Mouse (Mus musculus) gastrocnemius, adult 8-10 months (tissue): ENCODE results near the gene Adam12. TPM values are rescaled to one million over a fixed set of nuclear protein-coding genes. Genes with fewer than 3 reads are reported as not detected.
A peak's percentile ranks its signal among the peaks of the same experiment; 100 is the strongest.

ENCODE experiments used
- DNase-seq, 2 experiments: peaks; one replicate each; pipeline ENCODE4 v3.0.0; 2022; ENCODE audit warnings: low spot score in 2 of 2
- total RNA-seq, 4 experiments: library from RNA; stranded (reverse); gene quantifications; 2 replicates each; pipeline ENCODE4 v1.2.4; 2022

The Adam12 gene
- total RNA-seq, 4 experiments from 2014 or later: 0.19 to 0.44 (median 0.40) TPM; not detected in 1

DNA sequence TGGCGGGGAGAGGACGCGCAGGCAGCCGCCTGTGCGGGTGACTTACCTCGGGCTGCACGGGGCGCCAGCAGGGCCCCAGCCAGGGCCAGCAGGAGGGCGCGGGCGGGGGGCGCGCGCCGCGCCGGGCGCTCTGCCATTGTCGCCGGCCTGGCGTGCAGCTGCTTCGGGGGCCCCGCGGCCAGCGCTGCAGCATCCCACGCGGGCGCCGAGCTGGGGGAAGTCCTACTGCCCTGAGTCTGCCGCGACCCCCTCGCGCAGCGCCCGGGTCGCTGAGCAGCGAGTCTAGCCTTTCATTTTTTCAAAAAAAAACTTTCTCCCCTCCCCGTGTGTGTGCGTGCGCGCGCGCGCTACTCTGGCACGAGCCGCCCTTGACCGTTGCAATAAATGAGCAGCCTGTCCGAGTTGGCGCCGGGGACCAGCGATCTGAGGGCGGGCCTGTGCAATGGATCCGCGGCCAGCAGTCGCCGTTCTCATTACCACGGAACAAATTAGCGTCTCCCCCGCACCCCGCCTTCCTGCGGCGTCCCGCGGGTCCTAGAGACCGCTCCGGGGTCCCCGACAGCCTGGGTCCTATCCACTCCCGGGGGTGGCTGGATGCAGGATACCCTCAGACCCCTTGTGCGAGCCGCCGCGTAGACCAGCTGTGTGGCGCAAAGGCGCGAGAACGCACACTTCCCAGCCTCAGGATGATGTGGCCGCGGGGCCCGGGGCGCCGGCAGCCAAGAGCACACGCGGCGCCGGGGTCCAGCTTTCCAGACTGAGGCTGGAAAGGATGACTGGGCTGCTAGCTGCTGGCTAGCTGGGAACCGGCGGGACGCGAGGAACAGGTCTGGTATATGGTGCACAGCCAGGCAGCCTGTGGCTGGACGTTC is 7.0 kb downstream of the Adam12 start:
- peak in 1 of 2 experiments; percentile 17 for DNase-seq

DNA sequence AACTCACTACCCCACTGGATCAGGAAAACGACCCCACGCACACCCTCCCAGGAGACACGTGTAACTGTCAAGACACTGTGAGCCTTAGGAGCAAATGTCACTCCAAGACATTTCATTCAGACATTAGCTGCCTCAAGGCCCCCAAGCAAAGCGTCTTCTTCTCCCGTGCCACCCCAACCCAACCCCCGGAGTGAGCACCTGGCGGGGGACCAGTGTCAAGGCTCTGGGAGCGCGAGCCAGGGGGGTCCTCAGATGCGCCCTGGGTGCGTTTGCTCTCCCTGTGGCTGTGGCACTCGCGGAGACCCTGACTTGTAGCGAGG is 7.6 kb downstream of the Adam12 start:
- no peak for DNase-seq

DNA sequence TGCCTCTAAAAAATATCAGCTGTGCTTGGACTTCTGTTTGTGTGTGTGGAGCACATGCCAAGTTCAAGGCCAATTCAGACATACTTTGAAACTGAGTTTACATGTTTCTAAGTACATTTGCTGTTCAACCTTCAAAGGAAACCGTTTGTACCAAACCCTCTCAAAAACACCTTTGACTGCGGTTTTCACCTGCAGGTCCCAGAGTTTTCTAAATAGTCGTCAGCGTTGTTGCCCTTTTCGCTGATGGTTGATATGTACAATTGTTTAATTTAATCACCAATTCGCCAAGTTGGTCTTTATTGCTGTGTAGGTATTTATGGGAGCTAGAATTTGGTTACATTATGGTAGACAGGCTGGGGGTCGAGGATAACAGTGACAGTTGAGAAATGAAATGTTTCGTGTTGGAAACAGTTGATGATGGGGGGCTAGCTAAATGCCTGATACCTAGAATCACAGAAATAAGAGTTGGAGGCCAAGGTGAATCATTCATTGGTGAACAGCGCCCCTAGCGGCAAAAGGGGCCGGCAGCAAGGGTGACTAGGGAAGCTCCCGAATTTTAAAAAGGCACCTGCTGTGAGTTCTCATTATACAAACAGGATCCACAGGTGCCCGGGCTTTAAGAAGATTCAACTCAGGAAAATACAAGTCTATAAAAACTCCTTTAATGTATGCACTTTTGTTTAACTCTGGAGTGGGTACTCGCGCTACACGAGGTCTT is 8.3 kb downstream of the Adam12 start:
- DNase-seq: peak; percentile 32 to 46

DNA sequence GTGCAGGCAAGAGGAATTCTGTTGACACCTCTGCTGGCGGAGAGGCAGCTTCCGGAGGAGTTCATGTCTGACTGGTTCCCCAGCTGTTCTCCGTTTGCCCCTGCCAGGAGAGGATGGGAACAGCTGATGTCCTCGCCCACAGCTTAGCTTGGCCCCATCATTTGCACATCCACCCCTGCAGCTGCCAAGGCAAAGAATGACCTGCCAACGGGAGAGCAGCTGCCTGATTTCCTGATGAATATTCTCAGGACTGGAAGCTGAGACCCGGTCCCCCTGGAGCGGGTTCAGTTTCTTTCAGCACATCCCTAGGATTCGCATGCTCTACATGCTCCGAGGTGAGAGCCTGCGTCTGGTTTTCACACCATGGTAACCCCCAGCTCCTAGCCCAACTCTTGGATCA is 24.0 kb downstream of the Adam12 start:
- peak in 1 of 2 experiments; percentile 30 for DNase-seq

DNA sequence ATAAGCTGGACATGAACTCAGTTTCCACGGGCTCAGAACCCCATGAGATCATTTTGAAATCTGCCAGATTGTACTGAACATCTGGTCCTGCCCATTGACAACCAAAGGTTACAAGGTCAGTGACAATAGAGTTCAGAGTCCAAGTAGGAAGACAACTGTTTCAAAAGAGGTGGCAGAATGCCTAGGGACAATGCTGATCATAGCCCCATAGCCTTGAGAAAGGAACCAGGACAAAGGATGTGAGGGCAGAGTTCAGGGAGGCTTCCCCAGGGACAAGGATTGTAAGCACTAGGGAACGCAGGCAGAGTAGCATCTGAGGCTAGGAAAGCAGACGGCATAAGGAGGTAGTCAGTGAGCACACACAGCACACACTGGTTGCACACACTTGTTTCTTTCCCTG is 38.9 kb downstream of the Adam12 start:
- DNase-seq: no peak

DNA sequence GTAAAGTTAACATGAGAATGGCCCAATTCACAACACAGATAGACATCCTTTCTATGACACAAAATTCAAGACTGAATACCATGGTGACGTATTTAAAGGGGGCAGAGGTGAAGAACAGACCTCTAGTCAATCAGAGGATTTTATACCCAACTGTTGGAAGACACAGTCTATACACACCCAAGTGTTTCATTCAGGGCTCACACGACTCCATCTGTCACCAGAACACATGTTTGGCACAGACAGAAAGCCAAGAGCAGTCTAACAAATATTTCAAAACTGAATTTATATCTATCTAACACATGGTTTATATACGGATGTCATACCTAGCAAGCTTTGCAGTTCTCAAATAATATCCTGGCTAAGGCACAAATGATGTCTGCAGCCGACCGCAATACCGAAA is 41.8 kb downstream of the Adam12 start:
- DNase-seq: no peak

DNA sequence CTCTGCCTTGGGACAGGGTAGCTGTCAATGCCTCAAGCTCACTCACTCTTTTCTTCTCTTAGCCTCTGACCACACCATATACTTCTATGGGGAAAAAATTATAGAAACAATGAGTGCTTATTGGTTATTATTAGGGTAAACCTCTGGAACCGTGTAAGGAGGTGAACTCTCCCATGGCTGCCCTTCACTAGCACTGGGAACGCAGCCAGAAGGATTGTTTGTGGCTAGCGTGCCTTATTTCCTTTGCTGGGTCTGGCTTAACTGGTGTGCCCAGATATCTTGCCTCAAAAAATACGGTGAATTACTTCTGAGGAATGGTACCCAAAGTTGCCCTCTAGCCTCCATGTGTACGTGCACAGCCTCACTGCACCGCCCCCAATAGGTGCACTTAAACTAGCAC is 43.4 kb downstream of the Adam12 start:
- no peak for DNase-seq

DNA sequence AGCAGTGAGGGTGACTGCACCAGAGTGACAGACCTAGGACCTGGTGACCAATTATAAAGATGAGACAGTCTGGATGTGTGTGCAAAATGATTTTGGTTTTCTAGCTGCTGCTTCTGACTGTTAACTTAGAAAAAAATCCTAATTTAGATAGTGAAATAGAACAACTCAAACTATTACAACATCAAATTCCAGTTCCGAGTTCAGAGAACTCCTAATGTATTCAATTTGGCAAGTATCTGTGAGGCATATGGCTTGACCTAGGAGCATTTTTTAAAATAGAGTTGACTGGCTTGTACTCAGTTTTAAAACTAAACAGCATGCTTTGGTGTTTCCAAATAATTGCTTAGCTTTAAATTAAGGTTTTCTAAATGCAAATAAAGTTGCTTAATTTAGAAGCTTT is 44.0 kb downstream of the Adam12 start:
- no peak for DNase-seq

DNA sequence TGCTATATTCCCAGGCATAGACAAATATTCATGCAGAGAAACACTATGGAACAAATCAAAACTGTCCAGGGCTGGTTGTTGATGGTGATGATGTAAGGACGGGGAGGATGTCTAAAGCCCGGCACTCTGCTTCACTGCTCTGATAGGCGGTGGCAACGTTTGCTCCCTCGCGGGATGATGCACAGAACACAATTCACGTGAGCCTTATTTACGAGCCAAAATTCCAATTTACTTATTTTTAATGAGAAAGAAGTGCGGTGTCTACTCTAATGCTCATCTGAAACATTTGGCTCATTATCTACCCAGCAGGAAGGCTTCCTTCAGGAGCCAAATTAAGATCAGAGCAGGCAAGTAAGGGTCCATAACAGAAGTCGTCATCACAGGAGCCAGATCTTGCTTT is 45.4 kb downstream of the Adam12 start:
- no peak for DNase-seq

DNA sequence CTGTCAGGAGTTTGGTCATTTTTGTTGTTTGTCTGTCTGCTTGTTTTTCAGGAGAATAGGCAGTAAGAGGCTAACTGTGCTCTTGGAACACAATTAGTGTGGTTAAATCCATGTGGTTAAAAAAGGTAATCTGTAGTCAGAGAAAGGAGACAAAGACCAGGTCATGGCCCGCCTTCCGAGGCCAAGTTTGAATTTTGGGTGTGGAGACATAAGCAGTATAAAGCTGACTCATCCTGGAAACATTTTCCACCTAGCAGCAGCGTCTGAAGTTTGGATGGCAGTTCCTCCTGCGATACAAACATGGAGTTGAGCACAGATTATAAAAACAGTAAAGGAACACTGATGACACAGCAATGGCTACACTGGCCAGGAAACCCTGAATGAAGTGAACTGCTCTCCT is 46.2 kb downstream of the Adam12 start:
- no peak for DNase-seq

DNA sequence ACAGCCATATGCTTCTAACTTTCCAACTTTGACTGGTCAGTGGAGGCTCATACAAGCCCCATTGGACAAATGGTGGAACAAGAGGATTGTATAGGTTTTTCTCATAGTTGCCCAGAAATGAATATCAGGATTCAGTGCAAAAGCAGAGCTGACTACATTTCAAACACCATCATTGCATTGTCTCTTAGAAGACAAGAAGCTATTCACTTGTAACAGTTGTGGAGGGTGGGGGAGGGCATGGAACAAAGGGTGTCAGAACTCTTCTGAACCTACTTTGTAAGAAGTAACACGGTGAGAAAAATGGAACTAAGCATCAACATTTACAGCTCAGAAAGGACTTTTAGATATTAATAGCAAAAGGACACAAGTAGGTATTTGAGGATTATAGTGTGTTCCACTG is 50.2 kb downstream of the Adam12 start:
- no peak for DNase-seq

DNA sequence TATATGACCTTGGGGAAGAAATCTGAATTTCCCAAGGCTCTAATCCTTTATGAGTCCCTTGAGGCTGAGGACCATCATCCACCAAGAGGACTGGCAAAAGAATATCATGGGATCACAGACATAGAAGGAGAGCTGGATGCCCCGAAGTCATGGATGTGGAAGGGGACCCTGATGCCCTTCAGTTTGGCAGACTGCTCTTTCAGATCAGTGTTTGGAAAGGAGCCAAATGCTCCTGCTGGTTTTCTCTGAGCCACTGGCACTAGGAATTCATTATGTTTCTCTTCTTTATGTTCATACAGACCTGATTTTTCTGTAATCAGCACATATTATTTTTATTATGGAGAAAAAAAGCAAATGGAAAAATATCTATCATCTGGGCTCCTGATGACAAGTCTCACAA is 50.9 kb downstream of the Adam12 start:
- no peak for DNase-seq

DNA sequence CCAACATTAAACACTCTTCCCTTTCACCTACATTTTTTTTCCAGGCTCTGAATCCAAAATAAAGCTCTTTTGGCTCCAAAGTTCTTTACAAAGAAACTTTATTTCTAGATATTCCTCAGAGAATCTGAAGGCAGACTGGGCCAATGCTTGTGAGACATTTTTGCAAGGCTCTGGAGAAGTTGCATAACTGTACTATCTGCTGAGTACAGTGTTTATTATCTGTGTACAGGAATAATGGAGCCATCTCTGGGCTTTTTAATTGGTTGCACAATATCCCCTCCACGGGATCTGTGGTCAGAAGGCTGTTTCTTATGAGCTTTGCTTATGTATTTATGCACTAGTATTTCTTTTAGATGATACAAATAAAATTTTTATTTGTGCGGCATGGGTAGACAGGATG is 54.9 kb downstream of the Adam12 start:
- DNase-seq: no peak

DNA sequence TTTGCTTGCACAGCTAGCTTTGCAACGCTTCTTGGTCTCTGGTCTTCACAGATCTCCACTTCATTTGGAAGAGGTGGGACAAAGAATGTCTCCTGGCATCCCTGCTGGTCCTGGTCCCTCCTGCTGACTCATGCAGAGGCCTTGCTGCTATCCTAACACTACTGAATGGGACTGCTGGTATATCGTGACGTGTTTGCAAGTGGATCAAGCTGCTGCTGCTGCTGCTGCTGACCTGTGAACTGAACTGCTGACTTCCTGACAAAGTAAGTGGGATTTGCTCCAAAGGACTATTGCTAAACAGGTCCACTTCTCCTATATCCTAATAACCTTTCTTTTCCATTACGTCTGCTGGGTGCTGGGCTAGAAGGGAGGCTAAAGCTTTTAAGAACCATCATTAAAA is 56.7 kb downstream of the Adam12 start:
- no peak for DNase-seq

DNA sequence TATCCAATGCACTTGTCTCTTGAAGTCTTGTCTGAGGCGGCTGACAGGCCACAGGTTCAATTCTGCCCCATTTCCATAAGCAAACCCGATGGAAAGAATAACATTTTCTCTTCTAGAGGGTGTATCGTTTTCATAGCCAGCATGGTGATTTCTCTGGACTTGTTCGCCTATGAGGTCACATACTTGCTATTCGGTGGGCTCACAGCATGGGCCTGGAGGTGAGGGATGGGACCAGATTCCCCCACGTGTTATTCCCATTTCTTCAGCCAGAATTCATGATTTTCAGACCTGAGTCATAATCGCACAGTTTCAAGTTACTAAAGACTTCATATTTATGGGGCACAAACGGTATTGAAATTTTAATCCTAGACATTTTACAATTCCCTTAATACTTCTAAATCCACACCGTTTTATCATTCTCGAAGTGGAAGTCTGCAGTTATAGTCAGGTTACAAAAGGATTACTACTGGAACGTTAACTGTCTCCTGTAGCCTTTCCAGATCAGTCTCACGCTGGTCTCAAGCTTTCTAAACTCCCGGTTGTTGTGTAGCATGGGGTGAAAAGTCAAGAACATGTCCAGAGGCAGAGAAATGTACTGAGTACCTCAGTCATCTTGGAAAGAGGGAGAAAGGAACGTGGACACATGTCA is 58.4 kb downstream of the Adam12 start:
- no peak for DNase-seq

DNA sequence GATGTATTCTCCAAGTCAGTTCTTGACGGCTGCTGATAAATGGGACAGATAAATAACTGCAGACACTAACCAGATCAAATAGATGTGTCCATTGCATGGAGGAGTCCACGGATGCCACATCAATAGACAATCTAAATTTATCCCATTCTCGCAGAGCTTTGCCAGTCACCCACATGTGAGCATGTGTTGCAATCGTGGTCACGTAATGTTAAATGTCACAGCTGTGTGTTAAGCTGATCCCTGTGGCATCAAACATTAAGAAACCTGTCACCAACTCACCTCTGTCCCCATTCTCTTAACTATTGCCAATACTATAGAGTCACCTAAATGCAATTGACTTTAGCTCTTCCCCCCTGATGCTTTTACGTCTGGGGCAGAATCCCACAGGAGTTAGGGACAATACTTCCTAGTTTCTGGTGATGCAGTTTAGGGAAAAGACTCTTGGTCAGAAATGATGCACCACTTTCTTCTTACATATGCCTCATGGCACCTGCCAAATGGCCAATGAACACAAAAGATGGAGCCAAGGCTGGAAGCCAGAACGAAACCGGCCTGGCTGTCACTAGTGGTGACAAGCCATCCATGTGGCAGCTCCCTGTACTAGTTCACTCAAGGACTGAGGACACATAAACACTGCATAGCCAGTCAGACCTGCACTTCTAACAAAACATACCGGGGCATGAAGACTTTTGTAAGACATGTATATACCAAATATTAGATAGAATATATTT is 61.6 kb downstream of the Adam12 start:
- no peak for DNase-seq

DNA sequence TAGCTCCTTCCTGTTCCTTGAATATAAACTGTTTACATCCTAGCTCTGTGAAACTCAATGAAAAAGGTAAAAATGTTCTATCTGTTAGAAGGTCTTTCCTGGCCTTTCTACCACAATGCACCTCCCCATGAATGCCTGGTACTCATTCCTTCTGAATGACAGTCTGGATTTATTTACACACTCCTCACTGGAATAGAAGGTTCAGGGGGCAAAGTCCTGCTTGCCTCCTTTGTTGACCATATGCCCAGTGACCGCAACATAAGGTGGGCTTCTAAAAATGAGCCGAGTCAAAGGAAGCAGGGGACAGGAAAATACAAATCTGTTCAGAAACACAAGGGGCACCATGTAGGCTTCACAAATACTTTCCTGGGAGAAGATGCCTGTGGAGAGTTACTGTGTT is 62.2 kb downstream of the Adam12 start:
- DNase-seq: no peak

DNA sequence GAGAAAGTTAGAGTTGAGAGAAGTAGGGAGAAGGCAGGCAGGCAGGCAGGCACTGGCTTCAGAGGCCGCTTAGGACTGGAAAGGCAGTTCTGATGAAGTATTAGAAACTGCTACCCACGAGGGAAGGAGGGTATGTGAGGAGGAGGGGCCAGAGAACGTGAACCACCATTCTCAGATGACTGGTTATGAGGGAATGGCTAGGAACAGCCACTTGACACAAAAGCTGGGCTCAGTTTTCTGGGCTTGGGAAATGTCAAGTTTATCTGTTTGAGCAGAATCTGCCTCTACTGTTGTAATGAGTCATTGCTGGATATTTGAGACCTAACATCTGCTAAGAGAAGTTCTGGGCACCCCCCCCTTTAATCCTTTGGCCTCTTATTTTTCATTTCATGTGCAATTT is 64.4 kb downstream of the Adam12 start:
- no peak for DNase-seq

DNA sequence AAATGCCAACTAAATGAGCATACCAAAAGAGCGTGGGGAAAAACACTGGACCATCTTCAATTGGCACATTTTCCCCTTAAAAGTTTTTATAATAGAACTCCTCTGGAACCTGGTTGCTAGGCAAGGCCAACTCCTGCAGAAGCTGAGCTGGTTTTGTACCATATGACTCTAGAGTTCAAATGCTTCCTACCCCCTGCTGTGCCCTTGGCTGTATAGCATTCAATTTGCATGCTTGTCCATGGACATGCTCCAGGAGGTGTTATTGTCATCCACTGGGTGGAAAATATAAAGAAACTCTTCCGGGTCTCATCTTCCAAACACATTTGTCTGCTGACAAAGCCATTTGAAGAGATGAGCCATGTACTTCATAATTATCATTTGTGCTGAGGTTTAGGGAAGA is 68.2 kb downstream of the Adam12 start:
- DNase-seq: no peak

DNA sequence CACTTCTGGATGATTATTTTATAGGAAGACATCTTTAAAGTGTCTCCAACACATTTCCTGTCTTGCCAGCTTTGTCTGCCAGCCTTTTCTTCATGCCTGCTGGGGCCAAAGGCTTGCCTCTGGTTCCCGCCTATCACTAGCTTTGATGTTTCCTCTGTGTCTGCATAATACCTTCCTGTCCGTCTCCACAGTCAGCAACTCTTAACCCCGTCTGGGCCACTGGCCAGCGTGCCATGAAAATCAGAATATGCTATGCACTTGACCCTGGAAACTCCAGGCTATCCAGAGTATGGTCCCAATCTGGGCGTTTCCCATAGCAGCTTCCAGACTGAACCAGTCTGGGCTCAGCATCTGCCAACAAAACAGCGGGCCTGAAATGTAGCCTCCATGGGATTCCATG is 69.1 kb downstream of the Adam12 start:
- no peak for DNase-seq

DNA sequence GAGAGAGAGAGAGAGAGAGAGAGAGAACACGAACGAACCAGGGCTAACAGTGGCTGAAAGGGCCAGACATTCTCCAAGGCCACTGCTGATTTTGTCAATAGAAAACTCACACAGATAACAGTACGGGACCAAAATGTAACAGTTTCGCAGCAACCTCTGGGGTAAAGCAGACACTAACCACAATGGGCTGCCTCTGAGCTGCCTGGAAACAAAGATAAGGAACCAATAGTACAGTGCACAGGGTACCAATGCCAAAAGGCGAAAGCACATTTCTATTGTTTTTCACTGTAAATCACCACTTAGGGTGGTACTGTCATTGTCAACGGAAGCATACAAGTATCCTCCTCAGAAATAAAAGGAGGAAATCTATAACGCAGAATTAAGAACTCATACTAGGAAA is 72.3 kb downstream of the Adam12 start:
- no peak for DNase-seq

DNA sequence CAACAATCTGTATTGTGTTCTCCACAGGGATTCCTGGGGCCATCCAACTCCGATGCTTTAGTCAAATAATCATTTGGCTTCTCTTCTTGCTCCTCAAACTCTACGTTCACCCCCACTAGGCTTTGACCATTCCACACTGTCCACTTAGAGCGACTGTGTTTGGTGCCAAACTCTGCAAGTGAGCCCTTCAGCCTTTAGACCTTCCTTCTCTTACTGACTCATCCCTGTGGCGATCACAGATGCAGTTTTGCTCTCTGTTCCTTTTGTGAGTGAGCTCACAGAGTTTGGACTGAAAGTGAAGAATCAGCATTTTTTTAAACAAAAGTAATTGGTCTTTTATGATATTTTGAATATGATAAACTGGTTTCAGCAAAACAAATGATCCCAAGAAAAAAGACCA is 80.6 kb downstream of the Adam12 start:
- no peak for DNase-seq
